Mouse (Mus musculus) ES-Bruce4 (cell line): Measurements from ENCODE around the gene Zfp780b.
"Not testable (repeated sequence)": the region's sequence is repeated elsewhere in the genome, so short reads cannot be mapped to it uniquely, and the experiment has no call there.

Source experiments
- CTCF ChIP-seq: IDR thresholded peaks from one replicate; pipeline ENCODE4 v1.8.1; 2011; ENCODE audit warnings: low read depth, low read length
- POLR2A ChIP-seq: IDR thresholded peaks from one replicate; pipeline ENCODE4 v1.8.1; 2011; ENCODE audit warnings: low read length; ENCODE audit not compliant: insufficient read depth

DNA sequence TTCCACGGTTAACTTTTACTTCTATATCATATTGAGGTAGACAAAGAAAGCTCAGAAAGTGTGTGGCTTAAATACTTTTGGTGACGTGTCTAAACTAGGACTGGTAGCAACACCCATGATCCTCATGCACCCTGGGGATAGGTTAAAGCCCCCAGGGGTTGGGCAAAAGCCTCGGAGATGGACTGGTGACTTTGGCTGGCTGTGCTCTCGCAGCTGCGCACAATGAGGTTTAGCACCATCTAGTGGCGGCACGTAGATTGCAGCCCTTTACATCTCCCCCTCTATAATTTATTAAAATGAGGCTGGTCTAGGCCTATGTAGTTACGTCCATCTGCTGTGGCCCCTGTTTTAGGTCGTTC is 45.2 kb downstream of the Zfp780b start:
- TF ChIP-seq CTCF, POLR2A: not testable (repeated sequence)
